Mouse (Mus musculus) heart, embryonic 11.5 days (tissue): ENCODE data around the gene Vgll2. TPM values are rescaled to one million over a fixed set of nuclear protein-coding genes. Genes with fewer than 3 reads are reported as not detected.

Experiments
- ATAC-seq: fragments of 200-750 bp; cut with Nextera tagmentation; replicated peaks from 2 replicates; pipeline ENCODE4 v1.8.0; 2017; ENCODE audit warnings: moderate library complexity; ENCODE audit not compliant: insufficient number of reproducible peaks, low FRiP score, low TSS enrichment
- H3K27ac ChIP-seq: fragments of 300-500 bp; sonication (generic); 2 replicates; pipeline ENCODE4 v1.5.1; 2014; ENCODE audit warnings: mild to moderate bottlenecking, low read depth, low read length
- H3K27me3 ChIP-seq: fragments of 300-500 bp; sonication (generic); 2 replicates; pipeline ENCODE4 v1.6.1; 2014; ENCODE audit warnings: mild to moderate bottlenecking, low read length, mixed read lengths; ENCODE audit not compliant: control insufficient read depth, insufficient read depth
- H3K36me3 ChIP-seq: fragments of 300-500 bp; sonication (generic); 2 replicates; pipeline ENCODE4 v1.6.1; 2014; ENCODE audit warnings: mild to moderate bottlenecking, low read length, moderate library complexity, mixed read lengths; ENCODE audit not compliant: control insufficient read depth, insufficient read depth
- H3K4me1 ChIP-seq: fragments of 300-500 bp; sonication (generic); 2 replicates; pipeline ENCODE4 v1.6.1; 2014; ENCODE audit warnings: low read length; ENCODE audit not compliant: control insufficient read depth, insufficient read depth
- H3K4me2 ChIP-seq: fragments of 300-500 bp; sonication (generic); 2 replicates; pipeline ENCODE4 v1.6.1; 2014; ENCODE audit warnings: mild to moderate bottlenecking, moderate library complexity
- H3K4me3 ChIP-seq: fragments of 300-500 bp; sonication (generic); 2 replicates; pipeline ENCODE4 v1.5.1; 2014; ENCODE audit warnings: low read depth, low read length
- H3K9ac ChIP-seq: fragments of 300-500 bp; sonication (generic); 2 replicates; pipeline ENCODE4 v1.6.1; 2014; ENCODE audit warnings: mild to moderate bottlenecking, low read depth, low read length, moderate library complexity
- H3K9me3 ChIP-seq: fragments of 300-500 bp; sonication (generic); replicated peaks from 2 replicates; pipeline ENCODE4 v1.6.1; 2016; ENCODE audit warnings: low read length; ENCODE audit not compliant: control insufficient read depth
- WGBS: fragments of 180-500 bp; shearing (Covaris S2); extraction: QIAGEN DNeasy Blood & Tissue Kit; methylation state at CpG from one replicate; pipeline ENCODE4 v1.1.7; 2014; ENCODE audit not compliant: insufficient replicate concordance; 5-methylcytosine and 5-hydroxymethylcytosine counted together
- polyA plus RNA-seq: library from polyadenylated mRNA; unstranded; fragments of >200 nt; fragmentation: Nextera tagmentation; extraction: Ambion mirVana; gene quantifications from 2 replicates; pipeline ENCODE4 v1.2.1, GENCODE M21; 2014

The Vgll2 gene
- polyA plus RNA-seq, result 0.43 and 0.61 TPM in 2 replicates

DNA sequence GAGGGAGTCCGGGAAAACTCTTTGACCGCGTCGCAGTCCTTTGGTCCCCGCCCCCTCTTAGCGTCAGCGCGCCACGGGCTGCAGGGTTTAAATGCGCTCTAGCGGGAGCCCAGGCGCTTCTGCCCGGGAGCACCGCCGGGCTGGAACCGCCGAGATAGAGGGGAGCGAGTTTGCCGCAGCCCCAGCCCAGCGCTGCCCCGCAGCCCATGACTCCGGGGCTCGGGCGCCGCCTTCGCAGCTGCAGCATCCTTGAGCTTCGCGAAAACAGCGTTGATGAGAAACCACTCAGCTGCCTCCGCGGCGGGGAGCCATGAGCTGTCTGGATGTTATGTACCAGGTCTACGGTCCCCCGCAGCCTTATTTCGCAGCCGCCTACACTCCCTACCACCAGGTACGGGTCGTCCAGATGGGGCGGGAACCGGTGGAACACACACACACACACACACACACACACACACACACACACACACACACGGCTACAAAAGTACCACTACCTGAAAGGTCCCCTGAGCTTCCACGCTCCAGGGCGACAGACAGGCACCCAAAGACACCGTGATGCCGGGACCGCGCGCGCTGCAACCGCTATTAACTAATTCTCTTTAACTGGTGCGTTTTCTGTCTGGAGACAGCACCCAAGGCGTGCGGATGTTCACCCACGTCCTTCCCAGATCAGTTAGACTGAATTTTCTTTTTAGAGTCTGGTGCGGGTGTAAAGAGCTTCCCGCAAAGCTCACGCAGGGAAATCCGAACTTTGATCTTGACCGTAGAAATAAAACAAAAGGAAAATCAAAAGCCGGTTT, at the start of gene Vgll2:
Gene Vgll2, plus strand, starts transcription at position 90 of the 800 bp plus-strand sequence.
- H3K4me3 ChIP-seq, result peak within 1 kb of the TSS; percentile 53
- H3K27ac ChIP-seq, result no peak within 1 kb of the TSS
- WGBS, result under 1% methylated on average over 47 of the region's 60 CpGs
- H3K9me3 ChIP-seq, result no peaks in the 10 kb centered on the region
- no peak within 1 kb of the TSS for H3K9ac ChIP-seq
- H3K4me2 ChIP-seq, result peak within 1 kb of the TSS; percentile 90
- H3K36me3 ChIP-seq, result no peaks in the 10 kb centered on the region
- peaks cover 74% of the 10 kb centered on the region for H3K27me3 ChIP-seq
- H3K4me1 ChIP-seq, result peaks cover 2% of the 10 kb centered on the region; the same call in 1 of the 2 replicates
- peak; percentile 52; the same call in 1 of the 2 replicates for ATAC-seq

- H3K4me1 ChIP-seq, result no peaks in the 10 kb centered on the region
- H3K4me2 ChIP-seq, result no peak overlapping the region
- WGBS, result 56% methylated on average over 4 of the region's 4 CpGs
- H3K9me3 ChIP-seq, result no peaks in the 10 kb centered on the region
- no peaks in the 10 kb centered on the region for H3K36me3 ChIP-seq
- ATAC-seq, result no peak
- H3K27me3 ChIP-seq, result no peaks in the 10 kb centered on the region
- H3K4me3 ChIP-seq, result no peak overlapping the region
- H3K27ac ChIP-seq, result no peak overlapping the region
- no peak overlapping the region for H3K9ac ChIP-seq
These were observed 47.2 kb upstream of the Vgll2 start for GRCm38 (mm10) chr10:51975137-51975536.

GRCm38 (mm10) chr10:51975587-51975986, 46.7 kb upstream of the Vgll2 start:
- H3K9me3 ChIP-seq, result no peaks in the 10 kb centered on the region
- ATAC-seq, result no peak
- H3K4me3 ChIP-seq, result no peak overlapping the region
- no peak overlapping the region for H3K9ac ChIP-seq
- no peaks in the 10 kb centered on the region for H3K4me1 ChIP-seq
- no peak overlapping the region for H3K27ac ChIP-seq
- no peaks in the 10 kb centered on the region for H3K36me3 ChIP-seq
- WGBS, result 73% methylated on average over 3 of the region's 3 CpGs
- H3K4me2 ChIP-seq, result no peak overlapping the region
- no peaks in the 10 kb centered on the region for H3K27me3 ChIP-seq

DNA sequence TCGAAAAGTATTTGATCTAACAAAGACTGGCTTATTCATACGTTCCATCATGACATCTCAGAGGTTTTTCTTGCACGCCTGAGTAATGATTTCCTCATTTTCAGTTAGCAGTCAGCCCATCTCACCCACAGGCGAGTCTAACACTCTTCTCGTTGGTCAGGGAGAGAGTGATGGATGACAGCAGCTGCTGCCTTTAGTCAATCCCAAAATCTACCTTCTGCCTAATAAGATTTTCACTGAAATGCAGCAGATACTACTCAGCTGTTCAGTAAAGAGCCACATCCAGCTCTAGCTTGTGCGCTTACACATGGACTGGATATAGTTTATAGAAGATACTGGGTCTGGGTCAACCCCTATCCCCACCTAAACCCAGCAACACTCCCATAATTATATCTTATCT, 40.7 kb upstream of the Vgll2 start:
- Histone ChIP-seq H3K4me2 (no peak overlapping the region), H3K9ac (no peak overlapping the region), H3K4me1 (no peaks in the 10 kb centered on the region), H3K27ac (no peak overlapping the region), H3K9me3 (no peaks in the 10 kb centered on the region), H3K4me3 (no peak overlapping the region), H3K36me3 (no peaks in the 10 kb centered on the region), H3K27me3 (no peaks in the 10 kb centered on the region)
- no peak for ATAC-seq
- WGBS, result 66% methylated on average over 6 of the region's 6 CpGs

DNA sequence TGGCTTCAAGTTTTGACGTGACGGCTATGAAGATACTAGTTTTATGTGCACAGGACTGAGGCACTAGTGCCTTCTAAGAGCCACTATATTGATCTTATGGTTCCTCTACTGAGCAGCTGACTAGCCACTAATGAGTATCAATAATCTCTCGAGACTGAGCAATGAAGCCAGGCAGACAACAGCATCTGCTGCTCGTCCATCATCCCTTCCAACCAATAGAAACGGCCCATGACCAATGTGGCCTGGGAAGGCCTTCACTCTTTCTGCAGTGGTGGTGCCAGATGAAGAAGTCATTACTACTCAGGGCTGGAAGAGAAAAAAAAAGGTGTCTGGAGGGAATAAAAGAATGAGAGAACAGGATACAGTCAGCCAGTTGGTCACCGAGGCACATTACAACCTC, 39.9 kb upstream of the Vgll2 start:
- H3K27me3 ChIP-seq, result no peaks in the 10 kb centered on the region
- H3K4me2 ChIP-seq, result no peak overlapping the region
- no peak overlapping the region for H3K9ac ChIP-seq
- H3K4me3 ChIP-seq, result no peak overlapping the region
- no peaks in the 10 kb centered on the region for H3K36me3 ChIP-seq
- WGBS, result 76% methylated on average over 6 of the region's 6 CpGs
- no peaks in the 10 kb centered on the region for H3K9me3 ChIP-seq
- no peak overlapping the region for H3K27ac ChIP-seq
- no peak for ATAC-seq
- H3K4me1 ChIP-seq, result no peaks in the 10 kb centered on the region

DNA sequence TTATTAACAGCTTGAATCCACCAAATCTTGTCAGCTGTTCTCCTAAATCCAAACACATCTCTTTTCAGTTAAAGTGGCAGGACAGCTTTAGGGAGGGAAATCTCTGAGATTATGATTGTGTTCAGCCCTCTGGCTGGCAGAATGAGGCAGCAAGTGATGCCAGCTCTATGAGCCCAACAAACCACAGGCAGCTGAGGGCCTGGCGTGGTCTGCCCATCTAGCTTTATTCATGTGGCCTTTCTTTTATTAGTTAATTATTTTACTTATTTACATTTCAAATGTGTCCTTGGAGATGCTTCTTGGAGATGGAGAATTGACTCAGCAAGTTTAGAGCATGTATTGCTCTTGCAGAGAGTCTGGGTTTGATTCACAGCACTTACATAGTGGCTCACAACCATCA, 3.8 kb upstream of the Vgll2 start:
- WGBS, result 56% methylated on average over 1 of the region's 1 CpGs
- ATAC-seq, result no peak
- Histone ChIP-seq H3K4me2 (no peak overlapping the region), H3K4me1 (no peaks in the 10 kb centered on the region), H3K9me3 (no peaks in the 10 kb centered on the region), H3K9ac (no peak overlapping the region), H3K4me3 (no peak overlapping the region), H3K27me3 (peaks cover 40% of the 10 kb centered on the region), H3K27ac (no peak overlapping the region), H3K36me3 (no peaks in the 10 kb centered on the region)

DNA sequence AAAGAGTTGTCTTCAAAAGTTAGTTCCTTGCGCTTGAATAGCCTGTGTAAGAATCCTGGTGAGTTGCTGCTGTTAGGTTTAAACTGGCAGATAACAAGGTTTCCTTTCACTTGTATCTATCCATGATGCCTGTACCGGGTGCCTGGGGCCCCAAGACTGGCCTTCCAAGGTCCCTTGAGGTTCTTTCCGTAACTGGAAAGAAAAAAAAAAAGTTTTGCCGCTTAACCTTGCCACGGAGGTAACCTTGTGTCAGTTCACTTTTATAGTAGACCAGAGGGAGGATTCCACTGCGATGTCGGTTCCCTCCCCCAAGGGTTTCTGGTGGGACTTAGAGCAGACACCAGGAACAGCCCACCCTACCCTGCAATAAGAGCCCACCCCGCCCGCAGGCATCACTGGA, 1.1 kb upstream of the Vgll2 start:
- H3K9me3 ChIP-seq, result no peaks in the 10 kb centered on the region
- no peak overlapping the region for H3K27ac ChIP-seq
- H3K27me3 ChIP-seq, result peaks cover 61% of the 10 kb centered on the region
- no peak overlapping the region; the same call in 1 of the 2 replicates for H3K4me2 ChIP-seq
- WGBS, result 1% methylated on average over 9 of the region's 9 CpGs
- H3K36me3 ChIP-seq, result no peaks in the 10 kb centered on the region
- no peak overlapping the region; the same call in 1 of the 2 replicates for H3K4me3 ChIP-seq
- no peak for ATAC-seq
- no peak overlapping the region for H3K9ac ChIP-seq
- no peaks in the 10 kb centered on the region for H3K4me1 ChIP-seq

DNA sequence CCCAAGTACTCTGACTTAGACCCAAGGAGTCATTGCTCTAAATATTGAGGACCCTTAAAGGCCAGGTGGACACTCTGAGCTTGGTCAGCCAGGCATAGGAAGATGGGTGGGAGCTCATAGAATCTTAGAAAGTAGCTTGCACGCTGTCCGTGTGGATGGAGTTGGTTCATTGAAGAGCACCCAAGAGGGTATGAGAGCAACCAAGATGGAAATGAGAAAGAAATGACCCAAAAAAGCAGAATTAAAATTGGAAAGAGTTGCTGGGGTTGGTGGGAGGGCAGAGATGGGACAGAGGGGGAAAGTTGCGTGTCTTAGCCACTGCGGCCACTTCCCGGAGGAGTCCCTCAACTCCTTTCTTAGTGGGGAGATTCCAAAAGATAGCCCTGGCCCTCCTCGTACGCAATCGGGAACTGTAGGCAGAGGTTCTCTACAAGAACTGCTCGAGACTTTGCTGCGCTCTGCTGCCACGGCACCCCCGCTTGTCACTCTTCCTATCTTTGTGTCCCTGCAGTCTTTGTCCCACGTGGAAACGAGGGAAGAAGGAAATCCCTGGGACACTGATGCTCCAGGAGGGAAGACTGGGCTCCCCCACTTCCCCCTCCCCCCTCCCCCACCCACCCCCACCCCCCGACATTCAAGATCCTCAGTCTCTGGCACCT, 437 bp upstream of the Vgll2 start:
- no peaks in the 10 kb centered on the region for H3K4me1 ChIP-seq
- H3K27me3 ChIP-seq, result peaks cover 67% of the 10 kb centered on the region
- under 1% methylated on average over 15 of the region's 15 CpGs for WGBS
- H3K9me3 ChIP-seq, result no peaks in the 10 kb centered on the region
- peak overlapping the region; percentile 90 for H3K4me2 ChIP-seq
- H3K9ac ChIP-seq, result no peak overlapping the region
- H3K4me3 ChIP-seq, result peak overlapping the region; percentile 53
- H3K36me3 ChIP-seq, result no peaks in the 10 kb centered on the region
- no peak overlapping the region for H3K27ac ChIP-seq
- ATAC-seq, result no peak; the same call in 1 of the 2 replicates
